Mouse (Mus musculus) embryonic facial prominence, embryonic 12.5 days (tissue): ENCODE data around the gene Pik3c2g. TPM values are rescaled to one million over a fixed set of nuclear protein-coding genes. Genes with fewer than 3 reads are reported as not detected.

ENCODE experiments used
- ATAC-seq: fragments of 200-750 bp; cut with Nextera tagmentation; 2 replicates; pipeline ENCODE4 v1.8.0; 2017; ENCODE audit not compliant: insufficient number of reproducible peaks, insufficient read depth, low FRiP score, low TSS enrichment
- H3K27ac ChIP-seq: fragments of 300-500 bp; sonication (generic); 2 replicates; pipeline ENCODE4 v1.5.1; 2016; ENCODE audit warnings: mild to moderate bottlenecking
- H3K27me3 ChIP-seq: fragments of 300-500 bp; sonication (generic); 2 replicates; pipeline ENCODE4 v1.6.1; 2016; ENCODE audit warnings: mild to moderate bottlenecking, moderate library complexity
- H3K36me3 ChIP-seq: fragments of 300-500 bp; sonication (generic); 2 replicates; pipeline ENCODE4 v1.6.1; 2016; ENCODE audit warnings: mild to moderate bottlenecking
- H3K4me1 ChIP-seq: fragments of 300-500 bp; sonication (generic); 2 replicates; pipeline ENCODE4 v1.6.1; 2016
- H3K4me2 ChIP-seq: fragments of 300-500 bp; sonication (generic); replicated peaks from 2 replicates; pipeline ENCODE4 v1.6.1; 2016; ENCODE audit warnings: mild to moderate bottlenecking, moderate library complexity
- H3K4me3 ChIP-seq: fragments of 300-500 bp; sonication (generic); 2 replicates; pipeline ENCODE4 v1.5.1; 2016; ENCODE audit warnings: mild to moderate bottlenecking
- H3K9ac ChIP-seq: fragments of 300-500 bp; sonication (generic); 2 replicates; pipeline ENCODE4 v1.6.1; 2016; ENCODE audit warnings: mild to moderate bottlenecking, moderate library complexity
- H3K9me3 ChIP-seq: fragments of 300-500 bp; sonication (generic); 2 replicates; pipeline ENCODE4 v1.6.1; 2016; ENCODE audit warnings: mild to moderate bottlenecking, moderate library complexity
- WGBS: fragments of 180-500 bp; shearing (Covaris S2); methylation state at CpG from one replicate; pipeline ENCODE4 v1.1.7; 2016; 5-methylcytosine and 5-hydroxymethylcytosine counted together
- polyA plus RNA-seq: library from polyadenylated mRNA; unstranded; fragments of >200 nt; fragmentation: Nextera tagmentation; extraction: Ambion mirVana; gene quantifications from 2 replicates; pipeline ENCODE4 v1.2.1, GENCODE M21; 2016

The Pik3c2g gene
- polyA plus RNA-seq, 1 experiment from 2014 or later, result 0.65 TPM

- 49% methylated on average over 3 of the region's 3 CpGs for WGBS
- ATAC-seq, result no peak
- Histone ChIP-seq H3K4me2 (no peak overlapping the region), H3K9ac (no peak overlapping the region), H3K27ac (no peak overlapping the region), H3K27me3 (no peaks in the 10 kb centered on the region), H3K9me3 (no peaks in the 10 kb centered on the region), H3K4me1 (peaks cover 2% of the 10 kb centered on the region), H3K4me3 (no peak overlapping the region), H3K36me3 (no peaks in the 10 kb centered on the region)
Measured at GRCm38 (mm10) chr6:139592081-139592480, 5.1 kb downstream of the Pik3c2g start.

DNA sequence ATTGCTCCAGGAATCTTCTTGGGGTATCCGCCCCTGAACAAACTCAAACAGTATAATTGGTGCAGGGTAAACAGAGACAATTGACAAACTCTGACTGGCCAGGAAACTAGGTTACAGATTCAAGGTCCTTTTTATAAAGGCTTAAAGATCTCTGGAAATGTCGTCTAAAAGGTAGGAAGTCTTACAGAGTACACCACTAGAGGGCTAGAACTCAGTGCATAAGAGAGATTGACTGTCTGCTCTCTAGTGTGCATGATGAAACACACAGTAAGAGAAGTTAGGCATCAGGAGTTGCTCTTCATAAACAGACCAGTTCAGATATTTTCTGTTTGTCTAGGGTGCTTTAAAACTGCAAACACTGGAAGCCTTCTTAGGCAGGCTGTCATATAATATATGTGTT is 9.4 kb downstream of the Pik3c2g start:
- Histone ChIP-seq H3K9me3 (no peaks in the 10 kb centered on the region), H3K4me2 (no peak overlapping the region), H3K27me3 (no peaks in the 10 kb centered on the region), H3K36me3 (no peaks in the 10 kb centered on the region), H3K4me3 (no peak overlapping the region), H3K9ac (no peak overlapping the region), H3K4me1 (no peaks in the 10 kb centered on the region), H3K27ac (no peak overlapping the region)
- ATAC-seq, result no peak
- 44% methylated on average over 2 of the region's 2 CpGs for WGBS

- WGBS, result 74% methylated on average over 1 of the region's 1 CpGs
- no peak overlapping the region for H3K4me3 ChIP-seq
- H3K27ac ChIP-seq, result no peak overlapping the region
- H3K9ac ChIP-seq, result no peak overlapping the region
- no peaks in the 10 kb centered on the region for H3K9me3 ChIP-seq
- no peak overlapping the region for H3K4me2 ChIP-seq
- no peaks in the 10 kb centered on the region for H3K27me3 ChIP-seq
- ATAC-seq, result no peak
- H3K36me3 ChIP-seq, result no peaks in the 10 kb centered on the region
- no peaks in the 10 kb centered on the region for H3K4me1 ChIP-seq
Measured at GRCm38 (mm10) chr6:139599216-139599615, 12.2 kb downstream of the Pik3c2g start.

DNA sequence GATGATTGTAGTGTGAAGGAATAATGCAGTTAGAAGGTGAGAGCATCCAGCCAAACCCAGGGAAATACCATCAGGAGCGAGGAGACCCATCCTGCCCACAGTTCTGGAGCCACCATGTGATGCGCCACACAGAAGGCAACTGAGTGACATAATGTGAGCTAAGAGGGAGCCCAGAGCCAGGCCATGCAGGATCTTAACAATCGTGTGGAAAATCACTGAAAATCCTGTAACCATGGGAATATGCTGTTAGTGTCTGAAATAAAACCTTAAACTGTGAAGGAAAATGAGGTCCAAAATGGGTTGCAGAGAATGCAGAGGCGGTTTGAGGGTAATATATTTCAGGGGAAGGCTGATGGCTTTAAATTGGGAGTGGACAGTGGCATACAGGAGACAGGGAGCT is 31.8 kb downstream of the Pik3c2g start:
- Histone ChIP-seq H3K9me3 (no peaks in the 10 kb centered on the region), H3K36me3 (no peaks in the 10 kb centered on the region), H3K9ac (no peak overlapping the region), H3K4me1 (no peaks in the 10 kb centered on the region), H3K27me3 (no peaks in the 10 kb centered on the region), H3K27ac (no peak overlapping the region), H3K4me3 (no peak overlapping the region), H3K4me2 (no peak overlapping the region)
- 87% methylated on average over 4 of the region's 4 CpGs for WGBS
- no peak for ATAC-seq

DNA sequence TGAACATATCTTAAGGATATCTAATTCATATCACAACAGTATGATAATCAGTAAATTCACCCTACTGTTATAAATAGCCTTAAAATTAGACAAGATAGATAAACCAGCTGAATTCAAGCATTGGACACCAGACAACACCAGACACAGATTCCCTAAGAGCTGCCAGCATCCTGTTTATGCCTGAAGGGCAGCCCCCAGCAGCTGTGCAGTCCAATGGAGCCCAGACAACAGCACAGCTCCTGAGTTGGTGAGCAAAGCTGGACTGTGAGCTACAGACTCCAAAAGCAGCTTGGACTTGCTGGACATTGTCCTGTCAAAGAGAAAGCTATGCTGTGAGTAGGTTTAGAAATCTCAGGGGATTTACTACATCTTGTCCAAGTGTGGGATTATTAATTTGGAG is 37.7 kb downstream of the Pik3c2g start:
- no peaks in the 10 kb centered on the region for H3K4me1 ChIP-seq
- H3K9me3 ChIP-seq, result no peaks in the 10 kb centered on the region
- no peak overlapping the region for H3K4me2 ChIP-seq
- H3K27me3 ChIP-seq, result no peaks in the 10 kb centered on the region
- no peak overlapping the region for H3K27ac ChIP-seq
- H3K9ac ChIP-seq, result no peak overlapping the region
- no peak for ATAC-seq
- no peak overlapping the region for H3K4me3 ChIP-seq
- no peaks in the 10 kb centered on the region for H3K36me3 ChIP-seq

GRCm38 (mm10) chr6:139634561-139634960 is 47.5 kb downstream of the Pik3c2g start:
- WGBS, result 68% methylated on average over 3 of the region's 3 CpGs
- H3K4me3 ChIP-seq, result no peak overlapping the region
- no peaks in the 10 kb centered on the region for H3K36me3 ChIP-seq
- no peak overlapping the region for H3K27ac ChIP-seq
- no peak overlapping the region for H3K9ac ChIP-seq
- H3K4me1 ChIP-seq, result no peaks in the 10 kb centered on the region
- no peaks in the 10 kb centered on the region for H3K9me3 ChIP-seq
- 0 out of 2 replicates have a peak, but pooled peaks cover 3% of the 10 kb centered on the region for H3K27me3 ChIP-seq
- ATAC-seq, result no peak
- H3K4me2 ChIP-seq, result no peak overlapping the region

- 33% methylated on average over 4 of the region's 4 CpGs for WGBS
- no peak overlapping the region for H3K4me2 ChIP-seq
- H3K27ac ChIP-seq, result no peak overlapping the region
- no peak overlapping the region for H3K4me3 ChIP-seq
- no peak overlapping the region for H3K9ac ChIP-seq
- H3K27me3 ChIP-seq, result no peaks in the 10 kb centered on the region
- H3K36me3 ChIP-seq, result no peaks in the 10 kb centered on the region
- H3K4me1 ChIP-seq, result no peaks in the 10 kb centered on the region
- H3K9me3 ChIP-seq, result peaks cover 4% of the 10 kb centered on the region; the same call in 1 of the 2 replicates
- no peak for ATAC-seq
Measured at GRCm38 (mm10) chr6:139655399-139655798, 68.4 kb downstream of the Pik3c2g start.

DNA sequence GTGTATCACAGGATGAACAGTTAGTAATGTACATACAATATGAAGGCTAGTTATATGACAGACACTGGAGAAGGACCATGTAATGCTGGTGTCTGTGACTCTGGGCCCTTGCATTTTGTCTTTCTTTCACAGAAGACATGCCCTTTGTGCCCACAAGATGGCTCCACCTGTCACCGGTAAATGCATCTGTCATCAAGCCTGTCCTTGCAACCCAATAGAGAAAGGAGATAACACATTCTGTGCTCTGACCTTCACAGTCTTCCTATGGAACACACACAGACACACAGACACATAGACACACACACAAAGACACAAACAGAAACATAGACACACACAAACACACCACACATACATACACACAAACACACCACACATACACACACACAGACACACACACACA is 75.4 kb downstream of the Pik3c2g start:
- WGBS, result 45% methylated on average over 1 of the region's 1 CpGs
- Histone ChIP-seq H3K9me3 (peaks cover 4% of the 10 kb centered on the region; the same call in 1 of the 2 replicates), H3K4me3 (no peak overlapping the region), H3K36me3 (no peaks in the 10 kb centered on the region), H3K27me3 (no peaks in the 10 kb centered on the region), H3K27ac (no peak overlapping the region), H3K9ac (no peak overlapping the region), H3K4me2 (no peak overlapping the region), H3K4me1 (no peaks in the 10 kb centered on the region)
- ATAC-seq, result no peak

DNA sequence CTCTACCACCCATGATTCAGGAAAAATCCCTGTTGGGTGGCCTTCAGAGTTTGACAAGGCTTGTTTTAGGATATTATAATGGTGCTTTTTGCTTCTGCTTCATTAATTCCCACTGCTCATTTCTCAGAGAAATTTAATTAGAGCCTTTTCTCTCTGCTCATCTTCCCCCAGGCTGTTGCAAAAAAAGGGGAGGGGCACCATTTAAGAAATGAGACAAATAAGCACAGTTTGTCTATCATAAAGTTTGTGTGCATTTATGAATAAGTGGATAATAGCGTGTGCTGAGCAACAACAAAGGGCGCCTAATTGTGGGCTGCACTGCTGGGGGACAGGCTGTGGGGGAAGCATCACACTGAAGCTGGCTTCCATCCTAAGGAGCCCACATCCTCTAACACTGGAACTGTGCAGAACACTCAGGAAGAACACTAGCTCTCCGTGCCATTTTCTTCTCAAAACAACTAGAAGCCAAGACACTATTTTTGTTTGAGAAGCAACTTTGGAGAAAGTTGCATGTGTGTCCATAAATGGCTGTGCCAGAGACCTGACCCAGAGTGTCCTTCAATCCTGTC is 131.5 kb downstream of the Pik3c2g start:
- WGBS, result 86% methylated on average over 3 of the region's 3 CpGs
- no peaks in the 10 kb centered on the region for H3K27me3 ChIP-seq
- no peak overlapping the region for H3K4me2 ChIP-seq
- no peaks in the 10 kb centered on the region for H3K9me3 ChIP-seq
- H3K4me1 ChIP-seq, result no peaks in the 10 kb centered on the region
- no peak overlapping the region for H3K27ac ChIP-seq
- no peak overlapping the region for H3K4me3 ChIP-seq
- no peak for ATAC-seq
- no peaks in the 10 kb centered on the region for H3K36me3 ChIP-seq
- no peak overlapping the region for H3K9ac ChIP-seq

DNA sequence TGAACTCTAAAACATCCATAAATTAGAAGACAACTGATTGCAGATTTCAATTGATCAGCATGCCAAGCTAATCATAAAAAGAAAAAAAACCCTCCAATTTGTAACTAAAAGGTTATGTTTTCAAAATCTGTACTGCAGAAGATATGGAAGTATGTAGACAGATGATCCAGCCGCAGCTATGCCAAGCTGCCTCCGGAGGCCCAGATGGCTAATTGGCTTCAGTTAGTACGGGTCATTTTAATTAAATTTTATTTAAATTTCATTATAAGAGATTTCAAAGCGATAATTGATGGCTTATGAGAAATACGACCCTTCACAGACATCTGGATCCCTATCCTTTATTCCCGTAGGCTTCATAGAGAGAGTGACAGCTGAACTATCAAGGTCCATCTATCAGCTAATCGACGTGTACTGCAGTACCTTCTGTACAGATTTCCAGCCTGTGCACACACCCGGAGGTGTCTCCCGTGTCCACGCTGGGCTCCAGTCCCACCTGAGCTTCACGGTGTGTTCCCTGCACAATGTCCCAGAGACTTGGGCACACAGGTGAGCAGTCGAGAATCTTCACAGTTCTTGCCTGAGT is 132.7 kb downstream of the Pik3c2g start:
- Histone ChIP-seq H3K4me2 (no peak overlapping the region), H3K27me3 (no peaks in the 10 kb centered on the region), H3K4me1 (no peaks in the 10 kb centered on the region), H3K4me3 (no peak overlapping the region), H3K27ac (no peak overlapping the region), H3K9me3 (no peaks in the 10 kb centered on the region), H3K9ac (no peak overlapping the region), H3K36me3 (no peaks in the 10 kb centered on the region)
- ATAC-seq, result no peak
- WGBS, result 75% methylated on average over 13 of the region's 13 CpGs

GRCm38 (mm10) chr6:139735708-139736626 is 148.9 kb downstream of the Pik3c2g start:
- ATAC-seq, result no peak
- Histone ChIP-seq H3K36me3 (no peaks in the 10 kb centered on the region), H3K9ac (no peak overlapping the region), H3K9me3 (no peaks in the 10 kb centered on the region), H3K27ac (no peak overlapping the region), H3K4me1 (no peaks in the 10 kb centered on the region), H3K4me3 (no peak overlapping the region), H3K4me2 (no peak overlapping the region), H3K27me3 (no peaks in the 10 kb centered on the region)
- WGBS, result 90% methylated on average over 9 of the region's 9 CpGs

DNA sequence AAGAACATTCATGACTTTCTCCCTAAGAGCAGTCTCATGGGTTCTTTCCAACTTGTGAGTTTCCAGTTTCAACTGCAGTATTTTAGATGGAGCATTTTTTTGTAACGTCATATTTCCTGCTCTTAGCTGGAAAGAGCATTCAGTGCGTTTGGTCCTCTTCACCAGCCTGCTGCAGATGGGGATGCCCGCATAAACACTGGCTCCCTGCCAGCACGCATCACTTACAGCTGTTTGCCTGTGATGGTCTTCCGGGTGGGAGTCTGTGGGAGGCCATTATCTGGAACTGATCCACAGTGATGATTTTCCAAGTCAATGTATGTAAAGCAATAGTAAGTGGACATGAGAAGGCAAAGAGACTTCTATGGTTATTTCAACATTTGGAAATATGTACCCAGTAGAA is 151.3 kb downstream of the Pik3c2g start:
- H3K4me3 ChIP-seq, result no peak overlapping the region
- no peak overlapping the region for H3K9ac ChIP-seq
- H3K9me3 ChIP-seq, result no peaks in the 10 kb centered on the region
- no peaks in the 10 kb centered on the region for H3K27me3 ChIP-seq
- no peaks in the 10 kb centered on the region for H3K36me3 ChIP-seq
- ATAC-seq, result no peak
- H3K27ac ChIP-seq, result no peak overlapping the region
- H3K4me2 ChIP-seq, result no peak overlapping the region
- H3K4me1 ChIP-seq, result no peaks in the 10 kb centered on the region
- WGBS, result 42% methylated on average over 5 of the region's 5 CpGs
